Mouse (Mus musculus) heart, embryonic 12.5 days (tissue): ENCODE data around the gene Sftpa1. TPM values are rescaled to one million over a fixed set of nuclear protein-coding genes. Genes with fewer than 3 reads are reported as not detected.

Experiments used
- ATAC-seq: fragments of 200-750 bp; cut with Nextera tagmentation; 2 replicates; pipeline ENCODE4 v1.8.0; 2017; ENCODE audit warnings: moderate TSS enrichment, moderate library complexity; ENCODE audit not compliant: insufficient number of reproducible peaks, low FRiP score
- H3K27ac ChIP-seq: fragments of 300-500 bp; sonication (generic); 2 replicates; pipeline ENCODE4 v1.5.1; 2016; ENCODE audit warnings: mild to moderate bottlenecking, moderate library complexity; ENCODE audit not compliant: poor library complexity, severe bottlenecking
- H3K27me3 ChIP-seq: fragments of 300-500 bp; sonication (generic); replicated peaks from 2 replicates; pipeline ENCODE4 v1.6.1; 2016; ENCODE audit warnings: mild to moderate bottlenecking, moderate library complexity
- H3K36me3 ChIP-seq: fragments of 300-500 bp; sonication (generic); 2 replicates; pipeline ENCODE4 v1.6.1; 2016; ENCODE audit warnings: mild to moderate bottlenecking, moderate library complexity
- H3K4me1 ChIP-seq: fragments of 300-500 bp; sonication (generic); replicated peaks from 2 replicates; pipeline ENCODE4 v1.6.1; 2016; ENCODE audit warnings: mild to moderate bottlenecking
- H3K4me2 ChIP-seq: fragments of 300-500 bp; sonication (generic); 2 replicates; pipeline ENCODE4 v1.6.1; 2016; ENCODE audit warnings: mild to moderate bottlenecking, moderate library complexity
- H3K4me3 ChIP-seq: fragments of 300-500 bp; sonication (generic); 2 replicates; pipeline ENCODE4 v1.5.1; 2016; ENCODE audit warnings: mild to moderate bottlenecking
- H3K9ac ChIP-seq: fragments of 300-500 bp; sonication (generic); 2 replicates; pipeline ENCODE4 v1.6.1; 2016; ENCODE audit warnings: mild to moderate bottlenecking, moderate library complexity
- H3K9me3 ChIP-seq: fragments of 300-500 bp; sonication (generic); replicated peaks from 2 replicates; pipeline ENCODE4 v1.6.1; 2016; ENCODE audit warnings: mild to moderate bottlenecking, moderate library complexity
- WGBS: fragments of 180-500 bp; shearing (Covaris S2); methylation state at CpG from one replicate; pipeline ENCODE4 v1.1.7; 2016; 5-methylcytosine and 5-hydroxymethylcytosine counted together
- polyA plus RNA-seq: library from polyadenylated mRNA; unstranded; fragments of >200 nt; fragmentation: Nextera tagmentation; extraction: Ambion mirVana; gene quantifications from 2 replicates; pipeline ENCODE4 v1.2.1, GENCODE M21; 2016

Gene Sftpa1
- polyA plus RNA-seq, result 0.20 and 0.23 TPM in 2 replicates

DNA sequence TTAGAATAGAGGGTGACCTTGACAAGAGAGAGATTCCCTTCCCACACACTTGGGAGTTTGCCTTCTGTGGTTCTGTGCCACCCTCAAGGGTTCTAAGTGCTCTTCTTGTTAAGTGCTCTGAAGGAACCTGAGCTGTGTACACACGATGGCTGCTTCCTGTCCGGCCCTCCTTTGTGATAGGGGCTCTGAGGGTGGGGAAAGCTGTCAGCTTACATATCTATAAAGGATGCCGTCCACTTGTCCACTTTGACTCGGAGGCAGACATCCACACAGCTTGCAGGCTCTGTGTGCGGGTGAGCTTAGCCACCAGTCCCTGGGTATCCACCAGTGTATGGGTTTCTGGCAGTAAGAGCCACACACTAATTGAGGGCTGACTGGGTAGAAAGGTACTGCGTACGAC lies at the start of gene Sftpa1:
TSS of gene Sftpa1 (plus strand) at position 243 of the 400 bp plus-strand sequence.
- peaks cover 4% of the 10 kb centered on the region; the same call in 1 of the 2 replicates for H3K27me3 ChIP-seq
- ATAC-seq, result peak; percentile 15; the same call in 1 of the 2 replicates
- WGBS, result 46% methylated on average over 7 of the region's 7 CpGs
- H3K9me3 ChIP-seq, result no peaks in the 10 kb centered on the region
- H3K4me2 ChIP-seq, result no peak within 1 kb of the TSS
- H3K9ac ChIP-seq, result no peak within 1 kb of the TSS
- H3K27ac ChIP-seq, result no peak within 1 kb of the TSS
- H3K36me3 ChIP-seq, result no peaks in the 10 kb centered on the region
- no peak within 1 kb of the TSS for H3K4me3 ChIP-seq
- peaks cover 6% of the 10 kb centered on the region; the same call in 1 of the 2 replicates for H3K4me1 ChIP-seq

DNA sequence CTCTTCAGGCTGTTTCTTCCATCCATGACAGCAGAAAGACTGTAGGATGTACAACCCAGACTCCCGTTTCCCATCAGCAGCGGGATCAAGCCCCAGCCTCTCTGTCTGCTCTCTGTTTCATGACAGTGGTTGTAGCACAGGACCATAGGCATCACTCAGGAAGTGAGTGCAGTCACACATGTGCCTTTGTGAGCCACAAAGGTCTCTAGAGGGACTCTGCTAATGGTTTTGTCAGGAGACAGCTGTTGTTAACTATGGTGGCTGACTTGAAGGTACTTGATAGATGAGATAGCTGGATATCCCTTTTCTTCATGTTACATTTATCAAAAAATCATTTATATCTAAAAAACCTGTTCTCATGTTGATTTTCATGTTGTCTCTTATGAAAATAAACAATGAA lies 49.2 kb upstream of the Sftpa1 start:
- no peaks in the 10 kb centered on the region for H3K27me3 ChIP-seq
- no peak overlapping the region for H3K4me2 ChIP-seq
- H3K36me3 ChIP-seq, result no peaks in the 10 kb centered on the region
- H3K9me3 ChIP-seq, result no peaks in the 10 kb centered on the region
- H3K9ac ChIP-seq, result no peak overlapping the region
- peaks cover 5% of the 10 kb centered on the region for H3K4me1 ChIP-seq
- no peak for ATAC-seq
- WGBS, result 91% methylated on average over 2 of the region's 2 CpGs
- no peak overlapping the region for H3K4me3 ChIP-seq
- H3K27ac ChIP-seq, result no peak overlapping the region

DNA sequence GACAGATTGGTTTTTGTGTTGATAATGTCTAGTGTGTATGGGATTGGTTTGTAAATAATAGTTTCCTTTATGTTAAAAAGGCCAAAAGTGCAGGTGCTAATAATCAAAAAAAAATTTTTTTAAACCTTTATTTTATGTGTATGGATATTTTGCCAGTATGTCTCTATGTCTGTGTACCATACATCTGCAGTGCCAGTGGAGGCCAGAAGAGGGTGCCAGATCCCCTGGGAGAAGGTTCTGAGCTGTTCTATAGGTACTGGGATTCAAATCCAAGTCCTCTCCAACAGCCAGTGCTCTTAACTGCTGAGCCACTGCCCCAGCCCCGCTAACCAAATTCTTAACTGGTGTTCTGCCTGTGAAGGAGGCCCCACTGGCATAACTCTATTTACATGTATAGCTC lies 44.1 kb upstream of the Sftpa1 start:
- Histone ChIP-seq H3K27ac (no peak overlapping the region), H3K9me3 (no peaks in the 10 kb centered on the region), H3K4me1 (no peaks in the 10 kb centered on the region), H3K27me3 (no peaks in the 10 kb centered on the region), H3K9ac (no peak overlapping the region), H3K4me2 (no peak overlapping the region), H3K36me3 (no peaks in the 10 kb centered on the region), H3K4me3 (no peak overlapping the region)
- ATAC-seq, result no peak
- 69% methylated on average over 1 of the region's 1 CpGs for WGBS

DNA sequence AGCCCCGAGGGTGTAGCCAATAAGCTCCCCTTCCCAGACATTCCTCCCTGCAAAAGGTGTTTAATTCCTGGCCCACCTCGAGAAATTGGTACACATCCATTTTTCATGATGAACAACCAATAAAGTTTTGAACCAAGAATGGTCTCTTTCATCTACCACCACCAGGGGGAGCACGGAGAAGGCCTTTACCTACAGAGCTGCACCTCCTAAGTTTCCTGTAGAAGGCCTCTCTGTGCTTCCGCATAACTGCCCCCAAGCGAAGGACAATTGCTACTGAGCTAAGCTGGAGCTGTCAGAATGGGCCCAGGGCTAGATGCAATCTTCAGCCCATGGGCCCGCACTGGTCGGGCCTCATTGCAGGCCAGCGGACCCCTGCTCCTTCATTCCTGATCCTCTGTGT lies 40.8 kb upstream of the Sftpa1 start:
- no peak overlapping the region for H3K4me2 ChIP-seq
- no peaks in the 10 kb centered on the region for H3K36me3 ChIP-seq
- H3K9me3 ChIP-seq, result no peaks in the 10 kb centered on the region
- WGBS, result 40% methylated on average over 8 of the region's 8 CpGs
- H3K4me3 ChIP-seq, result no peak overlapping the region
- no peak overlapping the region for H3K9ac ChIP-seq
- no peaks in the 10 kb centered on the region for H3K27me3 ChIP-seq
- no peak for ATAC-seq
- no peaks in the 10 kb centered on the region for H3K4me1 ChIP-seq
- H3K27ac ChIP-seq, result no peak overlapping the region

DNA sequence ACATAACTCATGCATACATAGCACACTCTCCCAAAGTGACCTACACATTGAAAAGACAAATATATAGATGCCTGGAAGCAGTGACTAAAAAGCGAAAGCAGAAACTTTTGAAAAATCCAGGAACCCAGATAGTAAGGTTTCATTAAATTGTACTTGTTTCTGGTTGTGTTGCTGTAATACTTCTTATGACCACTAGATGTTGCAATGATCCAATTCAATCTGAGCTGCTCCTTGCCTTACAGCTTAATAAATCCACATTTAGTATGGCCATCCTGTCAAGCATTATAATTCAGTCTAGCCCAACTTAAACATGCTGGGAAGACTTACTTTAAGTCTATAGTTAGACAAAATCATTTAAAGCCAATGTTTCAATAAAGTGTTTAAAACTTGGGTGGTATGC lies 37.5 kb upstream of the Sftpa1 start:
- no peak overlapping the region for H3K4me2 ChIP-seq
- no peak for ATAC-seq
- H3K9me3 ChIP-seq, result no peaks in the 10 kb centered on the region
- H3K27ac ChIP-seq, result no peak overlapping the region
- H3K9ac ChIP-seq, result no peak overlapping the region
- H3K27me3 ChIP-seq, result no peaks in the 10 kb centered on the region
- no peaks in the 10 kb centered on the region for H3K4me1 ChIP-seq
- no peak overlapping the region for H3K4me3 ChIP-seq
- no peaks in the 10 kb centered on the region for H3K36me3 ChIP-seq
- 34% methylated on average over 1 of the region's 1 CpGs for WGBS

DNA sequence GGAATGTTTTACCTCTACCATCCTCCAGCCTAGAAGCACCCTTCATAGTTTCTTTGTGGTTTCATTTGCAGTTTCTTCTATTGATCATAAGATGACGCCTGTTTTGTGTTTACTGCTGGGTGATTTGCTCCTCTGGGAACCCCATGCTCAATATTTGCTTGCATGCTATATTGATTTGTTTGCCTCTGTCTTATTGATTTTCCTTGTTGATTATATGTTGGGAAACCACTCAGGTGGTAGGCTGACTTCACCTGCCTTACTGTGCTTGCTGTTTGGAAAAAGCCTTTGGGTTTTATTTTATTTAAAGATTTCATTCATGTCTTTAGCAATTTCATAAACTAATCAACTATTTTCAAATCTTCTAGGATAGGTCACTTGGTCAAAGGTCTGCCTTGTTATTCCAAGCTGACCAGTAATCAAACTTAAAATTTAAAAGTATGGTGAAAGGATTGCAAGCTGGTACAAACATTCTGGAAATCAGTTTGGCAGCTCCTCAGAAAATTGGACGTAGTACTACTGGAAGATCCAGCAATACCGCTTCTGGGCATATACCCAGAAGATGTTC lies 35.2 kb upstream of the Sftpa1 start:
- H3K36me3 ChIP-seq, result no peaks in the 10 kb centered on the region
- no peak overlapping the region for H3K27ac ChIP-seq
- H3K4me3 ChIP-seq, result no peak overlapping the region
- no peak overlapping the region for H3K9ac ChIP-seq
- WGBS, result 88% methylated on average over 3 of the region's 3 CpGs
- no peak overlapping the region for H3K4me2 ChIP-seq
- H3K27me3 ChIP-seq, result no peaks in the 10 kb centered on the region
- no peak for ATAC-seq
- no peaks in the 10 kb centered on the region for H3K9me3 ChIP-seq
- no peaks in the 10 kb centered on the region for H3K4me1 ChIP-seq

DNA sequence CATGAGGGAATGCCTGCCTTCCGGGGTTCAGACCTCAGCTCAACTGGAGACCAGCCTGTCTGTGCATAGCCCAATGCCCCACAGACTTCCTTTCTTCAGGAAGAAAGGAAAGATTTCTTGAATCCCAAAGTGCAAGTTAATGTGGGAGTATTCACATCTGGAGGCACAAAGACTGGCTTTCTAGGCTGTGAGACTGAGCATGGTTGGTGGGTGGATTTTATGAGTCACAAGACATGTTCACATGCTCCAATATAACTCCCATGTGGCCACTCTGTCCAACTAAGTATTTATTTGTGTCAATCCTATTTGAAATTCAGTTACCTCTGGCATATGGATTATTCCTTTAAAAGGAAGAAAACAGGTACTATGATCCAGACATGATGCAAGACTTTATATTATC lies 32.9 kb upstream of the Sftpa1 start:
- 80% methylated on average over 1 of the region's 1 CpGs for WGBS
- H3K27me3 ChIP-seq, result no peaks in the 10 kb centered on the region
- no peaks in the 10 kb centered on the region for H3K4me1 ChIP-seq
- no peak overlapping the region for H3K4me2 ChIP-seq
- H3K36me3 ChIP-seq, result no peaks in the 10 kb centered on the region
- H3K9ac ChIP-seq, result no peak overlapping the region
- no peak overlapping the region for H3K4me3 ChIP-seq
- H3K27ac ChIP-seq, result no peak overlapping the region
- ATAC-seq, result no peak
- no peaks in the 10 kb centered on the region for H3K9me3 ChIP-seq

DNA sequence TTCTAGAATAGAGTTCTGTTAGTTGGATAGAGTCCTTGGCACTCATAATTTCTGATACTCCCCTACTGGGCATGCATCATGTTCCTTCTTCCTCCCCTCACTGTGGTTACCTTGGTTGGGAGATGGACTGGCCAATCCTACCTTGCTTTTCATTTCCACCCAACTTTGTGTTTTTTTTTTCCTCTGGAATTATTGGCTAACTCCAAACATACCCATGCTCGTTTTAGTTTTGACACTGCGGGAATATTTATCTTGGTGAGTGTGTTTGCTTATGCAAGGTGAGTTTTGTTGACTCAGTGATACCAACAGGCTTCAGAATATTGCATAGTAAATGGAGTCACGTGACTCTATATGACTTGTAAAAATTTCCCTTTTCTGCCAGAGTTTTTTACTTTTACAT lies 30.9 kb upstream of the Sftpa1 start:
- Histone ChIP-seq H3K36me3 (no peaks in the 10 kb centered on the region), H3K27me3 (no peaks in the 10 kb centered on the region), H3K4me3 (no peak overlapping the region), H3K9me3 (no peaks in the 10 kb centered on the region), H3K9ac (no peak overlapping the region), H3K4me1 (peaks cover 7% of the 10 kb centered on the region), H3K27ac (no peak overlapping the region), H3K4me2 (no peak overlapping the region)
- ATAC-seq, result no peak
- 73% methylated on average over 3 of the region's 3 CpGs for WGBS

DNA sequence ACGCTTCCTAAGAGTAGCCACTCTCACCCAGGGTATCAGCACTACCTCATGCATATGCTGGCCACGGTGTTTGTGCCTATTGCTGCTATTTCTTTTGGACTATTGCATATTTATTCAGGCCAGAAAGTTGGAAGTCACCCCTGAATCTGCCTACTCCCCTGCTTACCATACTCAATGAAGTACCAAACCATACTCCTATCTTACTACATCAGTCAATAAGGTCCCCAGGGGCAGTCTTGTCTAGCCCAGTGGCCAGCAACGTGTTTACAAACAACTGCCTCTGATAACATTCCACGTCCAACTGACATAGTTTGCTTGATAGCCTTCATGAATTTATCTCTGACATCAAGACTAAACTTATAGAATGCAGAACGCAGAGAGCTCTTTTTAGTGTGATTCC lies 30.3 kb upstream of the Sftpa1 start:
- Histone ChIP-seq H3K9me3 (no peaks in the 10 kb centered on the region), H3K27me3 (no peaks in the 10 kb centered on the region), H3K9ac (no peak overlapping the region), H3K4me2 (no peak overlapping the region), H3K4me3 (no peak overlapping the region), H3K4me1 (peaks cover 7% of the 10 kb centered on the region), H3K27ac (no peak overlapping the region), H3K36me3 (no peaks in the 10 kb centered on the region)
- WGBS, result 74% methylated on average over 5 of the region's 5 CpGs
- ATAC-seq, result no peak

DNA sequence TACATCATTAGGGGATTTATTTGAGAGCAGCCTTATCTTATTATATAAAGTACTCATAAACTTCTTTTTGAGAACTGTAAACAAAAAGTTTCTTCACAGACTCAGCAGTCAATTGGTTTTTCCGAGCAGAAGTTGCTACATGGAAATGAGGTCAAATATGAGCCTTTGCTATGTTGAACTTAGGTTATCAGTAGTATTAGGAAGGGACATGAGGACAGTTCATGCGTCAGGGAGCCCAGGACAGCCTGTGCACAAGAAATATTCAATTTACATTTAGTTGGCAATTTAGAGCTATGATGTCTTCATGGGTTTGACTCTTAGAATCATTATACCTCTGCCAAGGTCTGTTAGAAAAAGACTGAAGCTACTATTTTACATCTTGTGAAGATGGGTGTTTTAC lies 29.3 kb upstream of the Sftpa1 start:
- no peak for ATAC-seq
- WGBS, result 68% methylated on average over 2 of the region's 2 CpGs
- Histone ChIP-seq H3K9me3 (no peaks in the 10 kb centered on the region), H3K4me1 (peaks cover 7% of the 10 kb centered on the region), H3K27me3 (no peaks in the 10 kb centered on the region), H3K36me3 (no peaks in the 10 kb centered on the region), H3K4me3 (no peak overlapping the region), H3K27ac (no peak overlapping the region), H3K9ac (no peak overlapping the region), H3K4me2 (no peak overlapping the region)

DNA sequence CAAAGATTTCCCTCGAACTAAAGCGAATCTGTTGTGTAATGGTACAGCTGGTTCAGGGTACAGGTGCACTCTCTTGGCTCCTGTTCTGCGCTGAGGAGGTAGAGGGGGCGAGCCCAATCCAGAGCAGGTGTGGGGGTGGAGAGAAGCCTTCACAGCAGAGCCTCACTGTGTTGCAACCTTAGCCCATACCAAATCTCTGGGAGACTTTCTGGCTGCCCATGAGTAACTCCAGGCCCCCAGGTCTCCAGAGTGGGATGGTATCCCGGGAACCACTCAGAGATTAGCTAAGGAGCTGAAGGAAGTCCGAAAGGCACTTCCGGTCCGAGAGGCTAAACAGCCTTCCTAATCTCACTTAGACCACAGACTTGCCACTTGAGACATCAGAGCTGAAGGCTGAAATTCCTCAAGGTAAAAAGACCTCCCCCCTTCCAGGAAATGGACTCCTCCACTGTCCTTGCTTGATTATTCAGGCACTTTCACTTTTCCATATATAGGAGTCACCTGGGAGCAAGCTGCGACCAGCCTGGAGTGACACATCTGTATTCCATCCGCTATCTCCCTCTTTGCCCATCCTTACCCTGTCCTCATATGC lies 26.6 kb upstream of the Sftpa1 start, which contains the start of gene Mat1a:
TSS of gene Mat1a (plus strand) at position 183 of the 592 bp plus-strand sequence.
- Histone ChIP-seq H3K9ac (no peak within 1 kb of the TSS; the same call in 1 of the 2 replicates), H3K4me1 (peaks cover 7% of the 10 kb centered on the region), H3K9me3 (no peaks in the 10 kb centered on the region), H3K27me3 (no peaks in the 10 kb centered on the region), H3K4me2 (peak within 1 kb of the TSS; percentile 56), H3K36me3 (no peaks in the 10 kb centered on the region), H3K4me3 (peak within 1 kb of the TSS; percentile 20), H3K27ac (no peak within 1 kb of the TSS)
- WGBS, result 48% methylated on average over 10 of the region's 10 CpGs
- no peak for ATAC-seq
